Mouse (Mus musculus) CH12.LX (cell line): ENCODE measurements around the gene Rfxank. TPM values are rescaled to one million over a fixed set of nuclear protein-coding genes. Genes with fewer than 3 reads are reported as not detected.

ENCODE experiments used
- DNase-seq: peaks from one replicate; pipeline ENCODE4 v3.0.0-alpha.2; 2013; ENCODE audit errors: extremely low read depth
- H3K27ac ChIP-seq: 2 replicates; pipeline ENCODE4 v1.5.1; 2012; ENCODE audit warnings: low read depth, mild to moderate bottlenecking, control low read depth, moderate library complexity; ENCODE audit not compliant: insufficient read depth
- H3K27me3 ChIP-seq: replicated peaks from 2 replicates; pipeline ENCODE3; 2012; ENCODE audit warnings: inconsistent platforms
- H3K36me3 ChIP-seq, 2 experiments: replicated peaks in 1 of 2; 2 replicates each; pipeline versions ENCODE3 to v1.6.1; 2012; ENCODE audit warnings: inconsistent platforms in 1 of 2, low read length in 1 of 2, mild to moderate bottlenecking in 1 of 2, mixed read lengths in 1 of 2, moderate library complexity in 1 of 2; ENCODE audit not compliant: control insufficient read depth in 1 of 2, insufficient read depth in 1 of 2
- H3K4me1 ChIP-seq, 2 experiments: 2 replicates each; pipeline ENCODE4 v1.6.1; 2012; ENCODE audit warnings: inconsistent platforms in 1 of 2, moderate library complexity in 1 of 2; ENCODE audit not compliant: insufficient read depth in 2 of 2, control insufficient read depth in 1 of 2
- H3K4me2 ChIP-seq: 2 replicates; pipeline ENCODE4 v1.6.1; 2012; ENCODE audit warnings: low read depth, mild to moderate bottlenecking, control low read depth; ENCODE audit not compliant: poor library complexity, insufficient read depth, severe bottlenecking
- H3K4me3 ChIP-seq, 3 experiments: fragments of 150-350 bp in 1 of 3; sonication (generic) in 1 of 3; replicated peaks in 1 of 3; 2 replicates each; pipeline versions ENCODE3 to v1.5.1; 2011 to 2012; ENCODE audit warnings: low read depth in 2 of 3, low read length in 2 of 3, mild to moderate bottlenecking in 2 of 3, moderate library complexity in 2 of 3, control low read depth in 1 of 3, improper control_type of control experiment in 1 of 3, inconsistent platforms in 1 of 3, mixed read lengths in 1 of 3; ENCODE audit not compliant: poor library complexity in 1 of 3
- H3K79me2 ChIP-seq: replicated peaks from 2 replicates; pipeline ENCODE4 v1.6.1; 2012; ENCODE audit warnings: mild to moderate bottlenecking, moderate library complexity; ENCODE audit not compliant: control insufficient read depth, poor library complexity, insufficient read depth, severe bottlenecking; ENCODE audit errors: extremely low read depth
- H3K9ac ChIP-seq: 2 replicates; pipeline ENCODE4 v1.6.1; 2012; ENCODE audit warnings: low read depth, mild to moderate bottlenecking, control low read depth, moderate library complexity; ENCODE audit not compliant: insufficient read depth
- H3K9me3 ChIP-seq: replicated peaks from 2 replicates; pipeline ENCODE3; 2012; ENCODE audit warnings: low read length, inconsistent platforms, mixed read lengths
- CHD1 ChIP-seq: IDR thresholded peaks from 2 replicates; pipeline ENCODE4 v1.6.1; 2012; ENCODE audit warnings: low read depth, low read length, improper control_type of control experiment, inconsistent platforms
- CHD2 ChIP-seq: IDR thresholded peaks from 2 replicates; pipeline ENCODE4 v1.6.1; 2011; ENCODE audit warnings: low read length, improper control_type of control experiment
- EP300 ChIP-seq: IDR thresholded peaks from 2 replicates; pipeline ENCODE4 v1.6.1; 2011; ENCODE audit warnings: low read length, improper control_type of control experiment
- ETS1 ChIP-seq: conservative IDR thresholded peaks from 2 replicates; pipeline ENCODE4 v1.6.1; 2012; ENCODE audit warnings: low read depth, mild to moderate bottlenecking, inconsistent platforms, low read length, improper control_type of control experiment, moderate library complexity
- HCFC1 ChIP-seq: IDR thresholded peaks from 2 replicates; pipeline ENCODE4 v1.6.1; 2012; ENCODE audit warnings: low read depth, mild to moderate bottlenecking, inconsistent platforms, low read length, improper control_type of control experiment
- IRF4 ChIP-seq: IDR thresholded peaks from 2 replicates; pipeline ENCODE4 v1.6.1; 2014; ENCODE audit warnings: low read depth, mild to moderate bottlenecking, inconsistent platforms, low read length, improper control_type of control experiment
- JUND ChIP-seq: conservative IDR thresholded peaks from 2 replicates; pipeline ENCODE4 v1.6.1; 2011; ENCODE audit warnings: low read depth, low read length, improper control_type of control experiment
- KAT2A ChIP-seq: IDR thresholded peaks from 2 replicates; pipeline ENCODE4 v1.6.1; 2012; ENCODE audit warnings: low read length, improper control_type of control experiment, inconsistent platforms; ENCODE audit not compliant: insufficient replicate concordance
- MAFK ChIP-seq: IDR thresholded peaks from 2 replicates; pipeline ENCODE4 v1.6.1; 2011; ENCODE audit warnings: low read length, improper control_type of control experiment; ENCODE audit not compliant: insufficient replicate concordance
- MAX ChIP-seq: IDR thresholded peaks from 2 replicates; pipeline ENCODE4 v1.6.1; 2011; ENCODE audit warnings: low read length, improper control_type of control experiment
- MEF2A ChIP-seq: IDR thresholded peaks from 2 replicates; pipeline ENCODE4 v1.6.1; 2014; ENCODE audit warnings: low read depth, mild to moderate bottlenecking, inconsistent platforms, low read length, improper control_type of control experiment, borderline replicate concordance
- MYC ChIP-seq: IDR thresholded peaks from 2 replicates; pipeline ENCODE4 v1.6.1; 2011; ENCODE audit warnings: low read depth, mild to moderate bottlenecking, improper control_type of control experiment, low read length
- NRF1 ChIP-seq: IDR thresholded peaks from 2 replicates; pipeline ENCODE4 v1.6.1; 2014; ENCODE audit warnings: low read depth, mild to moderate bottlenecking, inconsistent platforms, low read length, improper control_type of control experiment, moderate library complexity
- PAX5 ChIP-seq: IDR thresholded peaks from 2 replicates; pipeline ENCODE4 v1.6.1; 2012; ENCODE audit warnings: low read length, inconsistent platforms, mixed read lengths
- POLR2AphosphoS2 ChIP-seq: IDR thresholded peaks from 2 replicates; pipeline ENCODE4 v1.6.1; 2011; ENCODE audit warnings: low read depth, low read length, improper control_type of control experiment
- SIN3A ChIP-seq: IDR thresholded peaks from 2 replicates; pipeline ENCODE4 v1.6.1; 2012; ENCODE audit warnings: low read length, improper control_type of control experiment, inconsistent platforms
- TCF12 ChIP-seq: IDR thresholded peaks from 2 replicates; pipeline ENCODE4 v1.6.1; 2014; ENCODE audit warnings: low read depth, mild to moderate bottlenecking, inconsistent platforms, low read length, improper control_type of control experiment
- UBTF ChIP-seq: IDR thresholded peaks from 2 replicates; pipeline ENCODE4 v1.6.1; 2012; ENCODE audit warnings: low read depth, mild to moderate bottlenecking, inconsistent platforms, low read length, improper control_type of control experiment, moderate library complexity
- USF2 ChIP-seq: conservative IDR thresholded peaks from 2 replicates; pipeline ENCODE4 v1.6.1; 2011; ENCODE audit warnings: low read depth, low read length, improper control_type of control experiment
- ZC3H11A ChIP-seq: IDR thresholded peaks from 2 replicates; pipeline ENCODE4 v1.6.1; 2012; ENCODE audit warnings: low read depth, mild to moderate bottlenecking, inconsistent platforms, low read length, improper control_type of control experiment
- ZKSCAN1 ChIP-seq: IDR thresholded peaks from 2 replicates; pipeline ENCODE4 v1.6.1; 2012; ENCODE audit warnings: low read depth, inconsistent platforms, low read length, improper control_type of control experiment, borderline replicate concordance
- ZMIZ1 ChIP-seq: IDR thresholded peaks from 2 replicates; pipeline ENCODE4 v1.6.1; 2012; ENCODE audit warnings: low read depth, mild to moderate bottlenecking, inconsistent platforms, low read length, improper control_type of control experiment
- dilution Hi-C: fragments of 300-500 bp; cut with MboI; formaldehyde crosslinking; loops from 2 replicates; pipeline ENCODE4 v1.14.3; 2020; ENCODE audit warnings: low sequenced_read_pairs; ENCODE audit not compliant: extremely low pct_unique_long_range_greater_than_20kb, extremely low pct_ligation_motif_present
- in situ Hi-C: fragments of 300-500 bp; cut with MboI; formaldehyde crosslinking; loops from 3 replicates; pipeline ENCODE4 v1.14.3; 2019; ENCODE audit warnings: low sequenced_read_pairs, low pct_ligation_motif_present, low pct_unique_long_range_greater_than_20kb, mixed read lengths
- polyA plus RNA-seq: library from polyadenylated mRNA; unstranded; fragments of >175 nt; gene quantifications from 2 replicates; pipeline ENCODE4 v1.2.1, GENCODE M21; 2012; ENCODE audit warnings: low read depth; ENCODE audit not compliant: insufficient read length
- total RNA-seq, 2 experiments: library from RNA; depleted of rRNA; stranded (reverse); fragments of 300-350 nt in 1 of 2; fragments of >200 nt in 1 of 2; gene quantifications; 2 replicates each; pipeline ENCODE4 v1.2.3; 2012 to 2014

The Rfxank gene
- total and polyA plus RNA-seq, 3 experiments, result 12.3 to 17.2 (median 13.4) TPM

GRCm38 (mm10) chr8:70092786-70093185 is 46.2 kb downstream of the Rfxank start:
- no peaks in the 10 kb centered on the region for H3K27me3 ChIP-seq
- H3K4me1 ChIP-seq, result no peaks in the 10 kb centered on the region
- no peak for DNase-seq
- H3K36me3 ChIP-seq, result peaks cover 2 to 50% of the 10 kb centered on the region in 2 experiments
- TF ChIP-seq UBTF (no peak), ZC3H11A (no peak), MEF2A (no peak), MAFK (no peak), MYC (no peak), SIN3A (no peak), MAX (no peak), USF2 (no peak), JUND (no peak), EP300 (no peak), TCF12 (no peak), HCFC1 (no peak), KAT2A (no peak), NRF1 (no peak), PAX5 (no peak), CHD2 (no peak), POLR2AphosphoS2 (no peak)
- TF ChIP-seq, all 38 proteins: peak for 0
- no peak overlapping the region for H3K27ac ChIP-seq
- H3K4me2 ChIP-seq, result no peak overlapping the region
- no peak overlapping the region for H3K9ac ChIP-seq
- in situ Hi-C loops (no loop called here), dilution Hi-C loops (no loop called here)
- no peaks in the 10 kb centered on the region for H3K79me2 ChIP-seq
- no peak overlapping the region for H3K4me3 ChIP-seq
- H3K9me3 ChIP-seq, result peaks cover 2% of the 10 kb centered on the region

- Histone ChIP-seq H3K4me2 (no peak overlapping the region), H3K36me3 (peaks cover 0 to 23% of the 10 kb centered on the region in 2 experiments), H3K4me1 (no peaks in the 10 kb centered on the region), H3K9me3 (peaks cover 2% of the 10 kb centered on the region), H3K9ac (no peak overlapping the region), H3K27me3 (no peaks in the 10 kb centered on the region), H3K79me2 (no peaks in the 10 kb centered on the region), H3K27ac (no peak overlapping the region), H3K4me3 (no peak overlapping the region)
- no peak for DNase-seq
- dilution Hi-C loops (no loop called here), in situ Hi-C loops (no loop called here)
- no peak for TF ChIP-seq USF2
- TF ChIP-seq KAT2A, result no peak
- no peak for TF ChIP-seq MAX
- no peak for TF ChIP-seq ZKSCAN1
- TF ChIP-seq ETS1, result no peak
- no peak for TF ChIP-seq MAFK
- no peak for TF ChIP-seq ZMIZ1
- TF ChIP-seq IRF4, result no peak
- no peak for TF ChIP-seq CHD1
These were observed 49.5 kb downstream of the Rfxank start for GRCm38 (mm10) chr8:70089296-70089960.
